Mouse (Mus musculus): ENCODE measurements around the gene Ccdc27. TPM values are rescaled to one million over a fixed set of nuclear protein-coding genes. Genes with fewer than 3 reads are reported as not detected.

Ccdc27 gene
- polyA plus RNA-seq, 1 experiment: not detected

GRCm38 (mm10) chr4:154081021-154081420, 38.5 kb upstream of the Ccdc27 start:
- no peaks in the 10 kb centered on the region for H3K27me3 ChIP-seq (ENCODE audit: control insufficient read depth, insufficient read depth, low read length, poor library complexity, severe bottlenecking)
- peaks cover 7% of the 10 kb centered on the region for H3K4me1 ChIP-seq (ENCODE audit: control insufficient read depth, insufficient read depth, low read length)
- peak overlapping the region; percentile 71 for H3K4me3 ChIP-seq (ENCODE audit: low read depth, low read length)
- no peak overlapping the region for H3K27ac ChIP-seq (ENCODE audit: insufficient read depth, low read length)
- no peaks in the 10 kb centered on the region for H3K9me3 ChIP-seq (replicated peaks; ENCODE audit: control insufficient read depth, insufficient read depth, low read length, poor library complexity, severe bottlenecking)
- no peaks in the 10 kb centered on the region for H3K36me3 ChIP-seq (ENCODE audit: control insufficient read depth, insufficient read depth, low read length, poor library complexity, severe bottlenecking)
- TF ChIP-seq EP300 (IDR thresholded peaks at IDR 0.05; ENCODE audit: insufficient read depth, low read depth, low read length) (no peak), CTCF (IDR thresholded peaks at IDR 0.05; ENCODE audit: low read depth, low read length) (no peak), POLR2A (IDR thresholded peaks at IDR 0.05; ENCODE audit: insufficient read depth, low read length) (no peak)
- peak overlapping the region; percentile 10; the same call in 1 of the 2 replicates for H3K9ac ChIP-seq (ENCODE audit: low read depth, poor library complexity, severe bottlenecking)

- Histone ChIP-seq H3K4me1 (ENCODE audit: control insufficient read depth, insufficient read depth, low read length) (peaks cover 7% of the 10 kb centered on the region), H3K4me3 (ENCODE audit: low read depth, low read length) (no peak overlapping the region), H3K27me3 (ENCODE audit: control insufficient read depth, insufficient read depth, low read length, poor library complexity, severe bottlenecking) (no peaks in the 10 kb centered on the region), H3K36me3 (ENCODE audit: control insufficient read depth, insufficient read depth, low read length, poor library complexity, severe bottlenecking) (no peaks in the 10 kb centered on the region), H3K9ac (ENCODE audit: low read depth, poor library complexity, severe bottlenecking) (no peak overlapping the region), H3K27ac (ENCODE audit: insufficient read depth, low read length) (no peak overlapping the region), H3K9me3 (replicated peaks; ENCODE audit: control insufficient read depth, insufficient read depth, low read length, poor library complexity, severe bottlenecking) (no peaks in the 10 kb centered on the region)
- TF ChIP-seq POLR2A (IDR thresholded peaks at IDR 0.05; ENCODE audit: insufficient read depth, low read length) (no peak), EP300 (IDR thresholded peaks at IDR 0.05; ENCODE audit: insufficient read depth, low read depth, low read length) (no peak), CTCF (IDR thresholded peaks at IDR 0.05; ENCODE audit: low read depth, low read length) (no peak)
Measured at GRCm38 (mm10) chr4:154080211-154080610, 37.7 kb upstream of the Ccdc27 start.

GRCm38 (mm10) chr4:154071941-154072340, 29.5 kb upstream of the Ccdc27 start:
- Histone ChIP-seq H3K9ac (ENCODE audit: low read depth, poor library complexity, severe bottlenecking) (no peak overlapping the region), H3K27me3 (ENCODE audit: control insufficient read depth, insufficient read depth, low read length, poor library complexity, severe bottlenecking) (peaks cover 1% of the 10 kb centered on the region; the same call in 1 of the 2 replicates), H3K4me3 (ENCODE audit: low read depth, low read length) (no peak overlapping the region), H3K9me3 (replicated peaks; ENCODE audit: control insufficient read depth, insufficient read depth, low read length, poor library complexity, severe bottlenecking) (no peaks in the 10 kb centered on the region), H3K36me3 (ENCODE audit: control insufficient read depth, insufficient read depth, low read length, poor library complexity, severe bottlenecking) (no peaks in the 10 kb centered on the region), H3K27ac (ENCODE audit: insufficient read depth, low read length) (no peak overlapping the region), H3K4me1 (ENCODE audit: control insufficient read depth, insufficient read depth, low read length) (no peaks in the 10 kb centered on the region)
- TF ChIP-seq EP300 (IDR thresholded peaks at IDR 0.05; ENCODE audit: insufficient read depth, low read depth, low read length) (no peak), POLR2A (IDR thresholded peaks at IDR 0.05; ENCODE audit: insufficient read depth, low read length) (no peak), CTCF (IDR thresholded peaks at IDR 0.05; ENCODE audit: low read depth, low read length) (no peak)

- Histone ChIP-seq H3K27ac (ENCODE audit: insufficient read depth, low read length) (no peak overlapping the region), H3K9me3 (replicated peaks; ENCODE audit: control insufficient read depth, insufficient read depth, low read length, poor library complexity, severe bottlenecking) (no peaks in the 10 kb centered on the region), H3K4me3 (ENCODE audit: low read depth, low read length) (peak overlapping the region; percentile 40; the same call in 1 of the 2 replicates), H3K27me3 (ENCODE audit: control insufficient read depth, insufficient read depth, low read length, poor library complexity, severe bottlenecking) (peaks cover 1% of the 10 kb centered on the region; the same call in 1 of the 2 replicates), H3K9ac (ENCODE audit: low read depth, poor library complexity, severe bottlenecking) (no peak overlapping the region), H3K36me3 (ENCODE audit: control insufficient read depth, insufficient read depth, low read length, poor library complexity, severe bottlenecking) (no peaks in the 10 kb centered on the region), H3K4me1 (ENCODE audit: control insufficient read depth, insufficient read depth, low read length) (no peaks in the 10 kb centered on the region)
- TF ChIP-seq EP300 (IDR thresholded peaks at IDR 0.05; ENCODE audit: insufficient read depth, low read depth, low read length) (no peak), POLR2A (IDR thresholded peaks at IDR 0.05; ENCODE audit: insufficient read depth, low read length) (no peak), CTCF (IDR thresholded peaks at IDR 0.05; ENCODE audit: low read depth, low read length) (no peak)
Measured at GRCm38 (mm10) chr4:154071521-154071920, 29.0 kb upstream of the Ccdc27 start.

- no peaks in the 10 kb centered on the region for H3K4me1 ChIP-seq (ENCODE audit: control insufficient read depth, insufficient read depth, low read length)
- H3K27me3 ChIP-seq (ENCODE audit: control insufficient read depth, insufficient read depth, low read length, poor library complexity, severe bottlenecking): peaks cover 1% of the 10 kb centered on the region; the same call in 1 of the 2 replicates
- H3K9ac ChIP-seq (ENCODE audit: low read depth, poor library complexity, severe bottlenecking): no peak overlapping the region
- no peaks in the 10 kb centered on the region for H3K36me3 ChIP-seq (ENCODE audit: control insufficient read depth, insufficient read depth, low read length, poor library complexity, severe bottlenecking)
- peak; percentile 81 for TF ChIP-seq CTCF (IDR thresholded peaks at IDR 0.05; ENCODE audit: low read depth, low read length)
- TF ChIP-seq POLR2A (IDR thresholded peaks at IDR 0.05; ENCODE audit: insufficient read depth, low read length): no peak
- peak; percentile 18; the same call in 1 of the 2 replicates for TF ChIP-seq EP300 (IDR thresholded peaks at IDR 0.05; ENCODE audit: insufficient read depth, low read depth, low read length)
- H3K4me3 ChIP-seq (ENCODE audit: low read depth, low read length): no peak overlapping the region
- no peaks in the 10 kb centered on the region for H3K9me3 ChIP-seq (replicated peaks; ENCODE audit: control insufficient read depth, insufficient read depth, low read length, poor library complexity, severe bottlenecking)
- H3K27ac ChIP-seq (ENCODE audit: insufficient read depth, low read length): no peak overlapping the region
Measured at GRCm38 (mm10) chr4:154070896-154071295, 28.4 kb upstream of the Ccdc27 start.

GRCm38 (mm10) chr4:154064827-154065773, 22.6 kb upstream of the Ccdc27 start:
- no peaks in the 10 kb centered on the region for H3K4me1 ChIP-seq (ENCODE audit: control insufficient read depth, insufficient read depth, low read length)
- no peaks in the 10 kb centered on the region for H3K9me3 ChIP-seq (replicated peaks; ENCODE audit: control insufficient read depth, insufficient read depth, low read length, poor library complexity, severe bottlenecking)
- H3K36me3 ChIP-seq (ENCODE audit: control insufficient read depth, insufficient read depth, low read length, poor library complexity, severe bottlenecking): no peaks in the 10 kb centered on the region
- no peak overlapping the region for H3K4me3 ChIP-seq (ENCODE audit: low read depth, low read length)
- no peak overlapping the region for H3K27ac ChIP-seq (ENCODE audit: insufficient read depth, low read length)
- H3K27me3 ChIP-seq (ENCODE audit: control insufficient read depth, insufficient read depth, low read length, poor library complexity, severe bottlenecking): no peaks in the 10 kb centered on the region
- H3K9ac ChIP-seq (ENCODE audit: low read depth, poor library complexity, severe bottlenecking): no peak overlapping the region
- no peak for TF ChIP-seq POLR2A (IDR thresholded peaks at IDR 0.05; ENCODE audit: insufficient read depth, low read length)
- TF ChIP-seq CTCF (IDR thresholded peaks at IDR 0.05; ENCODE audit: low read depth, low read length): peak; percentile 59
- no peak for TF ChIP-seq EP300 (IDR thresholded peaks at IDR 0.05; ENCODE audit: insufficient read depth, low read depth, low read length)
